Mouse (Mus musculus): ENCODE measurements around the gene Rapgef3.

Gene Rapgef3

DNA sequence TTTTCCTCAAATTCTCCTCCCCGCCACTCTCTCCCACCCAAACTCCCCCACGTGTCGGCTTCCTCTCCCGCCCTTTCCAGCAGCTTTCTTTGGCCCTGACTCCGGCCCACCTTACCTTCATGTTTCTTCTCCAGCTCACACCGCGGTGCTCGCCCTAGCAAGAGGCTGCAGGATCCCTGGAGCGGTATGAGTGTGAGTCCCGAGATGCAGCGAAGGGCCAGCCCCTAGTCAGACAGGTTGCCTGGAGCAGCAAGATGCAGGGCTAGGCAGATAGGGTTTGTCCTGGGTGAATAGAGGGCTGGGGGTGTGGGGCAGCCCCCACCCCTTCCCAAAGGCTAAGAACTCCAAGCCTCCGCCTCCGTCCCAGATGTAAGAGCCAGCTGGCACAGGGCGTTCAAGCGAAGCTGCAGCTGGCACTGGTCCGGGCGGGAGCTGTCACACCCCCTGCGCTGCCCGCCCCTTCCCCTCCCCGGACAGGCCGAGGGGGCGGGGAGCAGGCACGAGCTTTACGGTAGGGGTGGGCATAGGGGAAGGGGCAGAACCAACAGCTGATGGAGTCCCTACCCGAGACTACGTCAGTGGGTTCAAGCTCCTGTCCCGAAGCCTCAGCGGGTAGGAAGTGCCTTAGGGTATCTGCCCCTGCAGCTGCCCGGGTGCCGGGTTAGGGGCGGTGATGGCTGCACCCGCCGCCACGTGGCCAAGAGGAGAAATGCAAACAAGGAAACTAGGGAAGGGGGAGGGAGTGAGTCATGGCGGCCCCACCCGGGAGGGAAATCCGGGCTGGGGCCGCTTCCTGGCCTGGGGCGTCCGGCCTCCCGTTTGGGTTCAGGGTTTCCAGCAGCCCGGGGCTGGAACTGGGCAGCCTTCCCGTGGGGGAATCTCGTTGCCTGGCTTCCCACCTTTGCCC is at the start of gene Rapgef3:
Rapgef3 (minus strand) TSS at position 693 of the 907 bp plus-strand sequence.
- DNase-seq (ENCODE audit: low read depth, low spot score) = peak; percentile 80

DNA sequence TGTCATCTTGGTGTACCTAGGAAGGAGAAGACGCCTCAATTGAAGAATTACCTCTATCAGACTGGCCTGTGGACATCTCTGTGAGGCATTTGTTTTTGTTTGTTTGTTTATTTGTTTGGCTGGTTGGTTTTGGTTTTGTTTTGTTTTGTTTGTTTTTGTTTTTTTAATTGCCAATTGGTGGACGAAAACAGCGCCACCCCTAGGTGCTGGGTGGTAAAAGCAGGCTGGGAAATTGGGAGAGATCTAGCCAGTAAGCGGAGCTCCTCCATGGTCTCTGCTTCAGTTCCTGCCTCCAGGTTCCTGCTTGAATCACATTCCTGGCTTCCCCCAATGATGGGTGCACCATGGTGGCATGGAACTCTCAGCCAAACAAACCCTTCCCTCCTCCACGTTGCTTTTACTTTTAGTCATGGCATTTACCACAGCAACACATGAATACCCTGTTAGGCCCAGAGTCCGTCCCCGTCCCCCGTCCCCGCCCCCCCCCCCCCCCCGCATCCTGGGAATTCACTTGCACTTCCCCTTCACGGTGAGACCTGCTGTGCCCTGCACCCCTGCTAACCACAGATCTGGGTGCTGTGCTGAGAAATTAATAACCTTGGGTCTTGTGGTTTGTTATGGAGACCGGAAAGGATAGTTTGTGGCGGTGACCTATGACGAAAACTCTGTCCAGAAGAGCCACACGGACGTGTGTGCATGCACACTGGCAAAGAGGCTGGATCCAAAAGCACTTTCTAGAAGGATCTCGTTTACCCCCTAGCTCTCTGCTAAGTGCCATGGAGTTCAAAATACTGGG is 48.6 kb upstream of the Rapgef3 start:
- no peak for DNase-seq (ENCODE audit: low read depth, low spot score)

DNA sequence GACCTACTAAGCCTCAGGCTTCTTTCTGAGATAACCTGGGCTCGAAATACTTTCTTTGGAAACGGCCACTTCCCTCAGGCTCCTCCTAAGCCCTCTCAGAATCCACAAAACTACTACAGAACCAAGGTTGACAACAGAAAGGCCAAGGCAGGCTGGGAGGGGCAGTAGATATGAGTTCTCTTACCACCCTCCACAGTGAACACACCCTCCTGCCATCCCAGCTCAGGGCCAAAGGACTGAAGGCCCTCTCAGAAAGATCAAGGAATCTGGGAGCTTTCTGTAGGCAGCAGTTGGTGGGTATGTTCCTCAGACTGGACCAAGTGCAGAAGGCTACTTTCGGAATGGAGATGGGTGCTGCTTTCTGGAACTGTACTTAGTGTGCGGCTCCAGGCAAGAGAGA is 47.5 kb upstream of the Rapgef3 start:
- DNase-seq (ENCODE audit: low read depth, low spot score) = no peak

DNA sequence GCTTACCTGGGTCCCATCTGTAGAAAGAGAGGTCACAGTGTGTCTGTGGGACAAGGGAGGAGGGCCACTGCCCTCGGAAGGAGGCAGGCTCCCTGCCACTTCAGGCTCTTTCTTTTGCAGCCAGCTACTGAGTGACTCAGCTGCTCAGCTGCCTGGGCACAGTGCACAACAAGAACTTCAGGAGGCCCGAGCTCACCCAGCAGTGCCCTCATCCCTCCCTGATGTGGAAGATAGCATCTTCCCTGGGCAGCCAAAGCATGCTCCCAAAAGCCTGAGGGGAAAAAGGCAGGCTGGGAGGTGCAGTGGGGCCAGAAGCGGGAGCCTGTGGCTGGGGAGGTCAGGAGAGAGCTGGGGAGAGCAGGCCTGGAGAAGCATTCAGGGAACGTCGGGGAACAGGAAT is 46.9 kb upstream of the Rapgef3 start:
- DNase-seq (ENCODE audit: low read depth, low spot score) = no peak

DNA sequence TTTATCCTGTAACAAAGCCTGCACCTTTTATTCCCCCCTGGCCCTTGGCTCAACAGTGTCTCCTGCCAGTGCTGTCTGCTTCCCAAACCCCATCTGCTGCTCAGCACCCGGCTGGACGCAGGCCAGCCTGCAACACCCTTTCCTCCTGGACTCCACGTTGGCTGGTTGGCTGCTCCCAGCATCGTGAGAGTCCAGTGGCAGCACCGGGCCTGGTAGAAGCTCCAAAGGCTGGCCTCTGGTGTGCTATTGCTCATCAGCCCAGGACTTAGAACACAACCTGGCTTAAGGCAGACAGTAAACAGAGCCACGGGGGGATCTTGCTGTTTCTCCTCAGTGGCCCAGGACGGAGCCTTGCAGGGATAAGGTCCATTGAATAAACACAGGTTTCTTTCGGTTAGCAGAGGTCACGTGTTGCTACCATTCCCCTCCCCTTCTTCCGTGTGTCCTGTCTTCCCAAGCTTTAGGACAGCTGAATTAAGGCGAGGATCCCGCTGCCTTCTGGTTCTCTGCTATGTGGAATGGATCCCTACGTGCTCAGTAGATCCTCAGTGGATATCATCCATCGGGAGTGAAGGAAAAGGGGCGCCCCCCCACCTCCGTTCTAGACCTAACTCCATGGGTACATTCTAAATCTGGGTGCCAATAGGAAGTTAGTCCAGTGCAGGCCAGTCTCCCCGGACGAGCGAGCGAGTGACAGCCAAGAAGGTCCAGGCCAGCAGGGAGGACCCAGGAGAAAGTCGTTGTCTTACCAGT is 45.9 kb upstream of the Rapgef3 start:
- no peak for DNase-seq (ENCODE audit: low read depth, low spot score)

DNA sequence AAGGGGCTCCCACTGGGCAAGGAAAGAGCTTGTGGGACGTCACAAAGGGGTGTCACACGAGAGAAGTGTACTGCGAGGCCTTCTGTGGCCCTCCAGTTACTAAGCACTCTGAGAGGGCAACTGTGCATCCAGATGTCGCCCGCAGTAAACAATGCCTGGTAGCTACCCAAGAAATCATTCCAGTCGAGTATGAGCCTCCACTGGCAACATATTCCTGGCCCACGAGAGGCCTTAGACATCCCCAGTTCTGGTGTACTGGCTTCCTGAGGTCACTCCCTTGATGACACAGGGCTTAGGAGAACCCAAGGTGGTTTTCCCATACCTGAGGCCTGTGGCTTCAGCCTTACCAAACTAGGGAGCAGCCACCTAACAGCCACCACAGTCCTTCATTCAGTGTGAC is 45.1 kb upstream of the Rapgef3 start:
- DNase-seq (ENCODE audit: low read depth, low spot score) = no peak

DNA sequence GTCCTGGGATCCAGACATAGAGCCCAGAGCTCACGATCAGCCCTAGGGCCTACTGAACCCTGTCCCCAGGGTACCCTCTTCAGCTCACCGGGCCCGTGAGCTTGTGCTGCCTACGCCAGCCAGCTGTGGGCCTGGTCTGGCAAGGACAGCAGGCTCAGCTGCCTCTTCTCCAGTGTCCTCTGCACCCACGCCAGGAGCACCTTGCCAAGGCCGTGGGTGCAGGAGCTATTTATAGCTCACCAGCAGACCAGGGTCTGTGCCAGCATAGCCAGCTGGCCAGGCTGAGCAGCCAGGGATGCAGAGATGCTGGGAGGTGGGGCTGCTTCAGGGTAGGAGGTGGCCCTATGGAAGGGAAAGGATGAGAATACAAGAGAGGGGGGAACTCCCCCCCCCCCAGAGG is 44.4 kb upstream of the Rapgef3 start:
- no peak for DNase-seq (ENCODE audit: low read depth, low spot score)

DNA sequence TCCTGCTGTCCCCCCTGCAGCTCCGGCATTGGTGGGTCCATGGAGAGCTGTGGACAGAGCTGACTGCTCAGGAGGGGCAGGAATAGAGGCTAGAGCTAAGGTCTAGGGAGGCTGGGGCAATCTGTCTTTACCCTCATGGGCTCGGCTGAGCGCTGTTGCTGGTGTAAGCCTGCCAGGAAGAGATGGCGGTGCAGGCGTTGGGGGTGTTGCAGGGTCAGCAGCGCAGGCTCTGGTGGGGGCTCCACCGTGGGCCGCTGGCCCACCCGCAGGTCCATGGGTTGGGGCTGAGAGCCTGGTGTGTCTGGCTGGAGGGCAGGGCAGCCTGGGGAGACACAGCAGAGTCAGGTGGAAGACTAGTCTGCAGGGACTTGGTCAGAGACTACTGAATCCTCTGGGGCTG is 43.5 kb upstream of the Rapgef3 start:
- no peak for DNase-seq (ENCODE audit: low read depth, low spot score)

DNA sequence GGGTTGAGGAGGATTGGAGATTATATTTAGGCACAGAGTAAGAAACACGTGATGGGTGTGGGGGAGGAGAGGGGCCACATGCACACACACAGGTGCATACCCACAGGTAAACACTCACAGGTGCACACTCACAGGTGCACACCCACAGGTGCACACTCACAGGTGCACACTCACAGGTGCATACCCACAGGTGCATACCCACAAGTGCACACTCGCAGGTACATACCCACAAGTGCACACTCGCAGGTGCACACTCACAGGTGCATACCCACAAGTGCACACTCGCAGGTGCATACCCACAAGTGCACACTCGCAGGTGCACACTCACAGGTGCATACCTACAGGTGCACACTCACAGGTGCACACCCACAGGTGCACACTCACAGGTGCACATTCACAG is 42.6 kb upstream of the Rapgef3 start:
- no peak for DNase-seq (ENCODE audit: low read depth, low spot score)

DNA sequence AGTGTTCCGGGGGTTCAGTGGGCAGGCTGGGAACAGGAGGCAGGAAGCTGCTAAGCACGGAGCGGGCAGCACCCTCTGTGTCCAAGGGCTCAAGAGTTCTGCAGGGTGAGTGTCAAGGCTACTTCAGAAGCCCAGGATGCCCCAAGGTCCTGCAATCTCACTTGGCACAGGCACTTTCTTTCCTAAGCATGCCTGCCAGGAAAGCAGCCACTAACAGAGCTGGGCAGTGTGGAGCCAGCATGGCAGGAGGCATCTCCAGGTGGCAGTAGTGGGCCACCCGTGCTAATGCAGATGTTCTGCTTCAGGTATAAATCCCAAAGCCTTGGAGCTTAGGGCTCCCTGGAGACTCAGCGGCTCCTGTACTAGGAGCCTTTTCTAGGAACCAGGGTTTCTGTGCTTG is 42.2 kb upstream of the Rapgef3 start:
- DNase-seq (ENCODE audit: low read depth, low spot score) = no peak

DNA sequence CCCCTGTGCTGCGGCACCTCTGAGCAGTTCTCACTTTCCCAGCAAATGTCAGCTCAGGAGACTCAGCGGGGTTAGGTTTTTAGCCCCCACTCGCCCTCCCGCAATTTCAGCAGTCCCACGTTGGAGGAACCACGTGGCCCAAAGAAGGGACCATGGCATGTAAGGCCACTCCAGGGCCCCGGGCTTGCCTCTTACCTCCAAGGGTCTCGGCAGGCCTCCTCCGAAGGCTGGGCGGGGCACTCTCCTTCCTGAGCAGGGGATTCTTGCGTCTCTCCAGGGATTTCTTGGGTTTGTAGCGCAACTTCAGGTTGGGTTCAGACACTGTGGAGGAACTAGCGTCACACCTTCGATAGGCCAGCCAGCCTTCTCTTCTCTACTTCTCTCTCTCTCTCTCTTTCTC is 41.4 kb upstream of the Rapgef3 start:
- no peak for DNase-seq (ENCODE audit: low read depth, low spot score)

DNA sequence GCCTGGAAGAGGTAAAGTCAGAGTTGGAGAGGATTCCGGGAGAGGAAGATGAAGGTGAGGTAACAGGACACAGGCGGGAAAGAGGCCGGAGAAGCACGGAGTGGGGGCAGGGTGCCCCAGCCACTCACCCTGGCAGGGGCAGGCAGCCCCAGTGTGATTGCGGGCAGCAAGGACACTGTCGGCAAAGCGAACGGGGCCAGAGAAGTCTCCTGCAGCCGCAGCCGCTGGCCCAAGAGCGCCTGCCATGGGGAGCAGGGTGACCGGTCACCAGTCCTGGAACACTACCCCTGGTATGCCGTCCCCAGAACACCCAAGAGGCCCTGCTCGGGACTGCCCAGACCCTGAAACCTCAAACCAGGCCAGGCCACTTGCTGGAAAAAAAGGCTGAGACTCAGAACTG is 40.8 kb upstream of the Rapgef3 start:
- no peak for DNase-seq (ENCODE audit: low read depth, low spot score)

DNA sequence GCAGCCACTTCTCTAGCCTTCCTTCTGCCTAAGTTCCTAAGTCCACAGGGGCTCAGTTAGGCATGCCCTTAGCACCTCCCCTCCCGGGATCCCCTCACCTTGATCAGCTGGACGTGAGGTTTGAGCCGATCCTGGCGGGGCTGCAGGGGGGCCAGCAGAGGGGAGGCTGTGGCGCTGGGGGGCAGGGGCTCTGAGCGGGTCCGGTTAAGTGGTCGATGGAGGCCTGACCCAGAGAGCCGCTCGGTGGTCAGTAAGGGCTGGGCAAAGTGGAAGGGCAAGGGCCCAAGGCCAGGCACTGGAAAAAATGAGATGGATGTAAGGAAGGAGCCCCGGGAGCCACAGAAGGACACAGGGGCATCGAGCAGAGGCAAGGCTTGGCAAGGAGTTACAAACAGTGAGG is 40.1 kb upstream of the Rapgef3 start:
- DNase-seq (ENCODE audit: low read depth, low spot score) = no peak

DNA sequence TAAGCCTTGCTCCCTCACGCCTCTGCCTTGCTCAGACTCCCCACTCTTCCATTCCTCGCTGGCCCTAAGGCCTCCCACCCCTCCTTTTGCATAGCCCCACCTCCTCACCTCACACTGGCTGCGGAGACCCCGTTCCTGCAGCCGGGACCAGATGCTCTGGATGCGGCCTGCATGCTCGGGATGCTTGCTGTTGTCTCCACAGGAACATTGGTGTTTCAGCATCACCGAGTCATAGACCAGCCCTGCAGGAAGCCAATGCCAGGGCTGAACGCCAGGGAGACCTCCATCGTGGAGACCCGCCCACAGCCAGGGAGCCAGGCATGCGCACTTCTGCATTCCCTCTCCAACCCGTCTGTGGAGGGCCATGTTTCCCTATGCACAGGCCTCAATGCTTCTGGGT is 34.8 kb upstream of the Rapgef3 start:
- peak; percentile 83 for DNase-seq (ENCODE audit: low read depth, low spot score)

DNA sequence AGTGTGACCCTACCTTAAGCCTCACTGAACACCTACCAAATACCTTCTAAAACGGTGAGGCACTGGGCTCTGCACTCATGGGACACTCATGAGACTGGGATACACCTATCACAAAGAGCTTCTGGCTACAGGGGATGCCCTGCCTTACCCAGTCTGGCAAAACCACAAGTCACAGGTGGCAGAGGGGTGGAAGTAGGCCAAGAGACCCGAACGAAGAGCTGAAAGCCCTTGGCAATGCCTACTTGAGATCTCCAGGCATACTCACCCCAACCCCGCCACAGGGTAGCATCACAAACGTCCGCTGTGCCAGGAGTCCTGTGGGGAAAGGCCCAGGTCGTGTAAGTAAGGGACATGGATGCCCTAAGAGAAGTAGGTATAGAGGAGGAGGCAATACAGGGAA is 34.0 kb upstream of the Rapgef3 start:
- DNase-seq (ENCODE audit: low read depth, low spot score) = no peak

DNA sequence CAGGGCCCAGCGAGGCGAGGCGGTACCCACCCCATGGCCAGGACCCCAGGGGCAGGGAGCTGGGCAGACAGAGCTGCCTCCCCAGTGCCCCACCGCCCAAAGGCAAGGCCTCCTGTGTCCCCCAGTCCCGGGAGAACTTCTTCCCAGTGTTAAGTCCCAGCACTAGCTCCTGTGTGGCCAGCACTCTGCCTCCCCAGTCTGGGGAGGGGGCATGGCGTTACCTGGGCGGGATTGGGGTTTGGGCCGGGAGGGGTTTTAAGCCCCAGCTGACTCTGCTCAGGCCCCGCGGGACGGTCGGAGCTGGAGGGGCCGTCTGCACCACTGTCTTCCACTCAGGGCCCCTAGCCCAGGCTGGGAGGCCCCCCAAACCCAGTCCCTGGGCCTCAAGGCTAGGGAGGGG is 33.1 kb upstream of the Rapgef3 start:
- no peak for DNase-seq (ENCODE audit: low read depth, low spot score)

DNA sequence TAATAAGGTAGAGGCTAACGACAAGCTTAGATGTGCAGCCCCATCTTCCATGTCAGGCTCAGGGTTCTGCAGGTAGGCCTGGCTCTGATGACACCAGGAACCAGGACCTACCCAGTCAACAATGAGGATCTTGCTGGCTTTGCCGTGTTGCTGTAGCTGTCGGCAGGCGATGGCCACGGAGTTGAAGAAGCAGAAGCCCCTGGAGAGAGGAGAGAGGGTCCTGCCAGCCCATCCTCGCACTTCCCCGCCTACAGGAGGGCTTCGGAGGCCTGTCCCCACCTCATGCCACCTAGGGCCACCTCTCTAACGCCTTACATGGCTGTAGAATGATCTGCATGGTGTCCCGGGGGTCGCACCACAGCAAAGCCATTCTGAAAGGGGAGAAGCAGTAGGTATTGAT is 31.7 kb upstream of the Rapgef3 start:
- DNase-seq (ENCODE audit: low read depth, low spot score) = no peak

DNA sequence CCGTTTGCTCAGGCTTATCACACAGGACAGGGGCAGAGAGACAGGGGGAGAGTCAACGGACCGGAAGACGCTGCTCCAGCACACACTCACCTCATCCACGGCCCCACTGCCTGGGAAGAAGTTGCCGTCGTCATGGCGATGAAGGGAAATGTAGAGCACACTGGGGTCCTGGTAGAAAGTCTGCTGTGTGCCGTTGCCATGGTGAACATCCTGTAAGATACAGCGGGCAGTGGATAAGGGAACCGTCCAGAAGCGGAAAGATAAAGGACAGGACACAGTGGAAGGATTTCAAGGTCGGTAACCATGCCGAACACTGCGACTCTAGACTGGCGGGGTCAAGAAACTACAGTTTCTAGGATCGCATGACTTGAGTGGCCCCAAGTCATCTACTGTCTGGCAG is 30.4 kb upstream of the Rapgef3 start:
- DNase-seq (ENCODE audit: low read depth, low spot score) = peak; percentile 32

DNA sequence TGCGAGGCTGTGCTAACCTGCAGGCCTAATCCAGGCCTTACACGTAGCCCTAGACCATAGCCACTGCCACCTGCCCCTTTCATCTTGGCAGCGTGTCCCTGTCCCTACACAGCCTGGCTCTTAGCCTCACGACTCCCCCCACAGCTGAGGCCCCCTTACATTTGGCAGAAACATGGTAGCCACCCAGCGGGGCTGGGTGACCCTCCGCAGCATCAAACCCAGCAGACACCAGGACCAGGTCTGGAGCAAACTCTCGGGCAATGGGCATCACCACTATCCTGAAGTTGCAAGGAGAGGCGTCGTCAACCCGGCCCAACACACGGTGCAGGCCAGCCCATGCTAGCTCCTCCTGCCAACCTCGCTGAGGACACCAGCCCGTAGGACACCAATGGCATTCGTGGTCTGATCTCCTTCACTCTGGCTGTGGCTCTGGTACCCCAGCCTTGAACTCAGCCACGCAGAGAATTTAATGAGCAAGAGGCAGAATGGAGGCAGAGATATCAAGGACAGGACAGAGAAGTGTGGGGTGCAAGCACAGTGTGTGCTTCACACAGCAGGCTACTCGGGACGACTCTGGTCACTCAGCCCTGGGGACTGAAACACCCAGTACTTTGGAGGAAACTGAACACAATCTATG is 29.0 kb upstream of the Rapgef3 start:
- no peak for DNase-seq (ENCODE audit: low read depth, low spot score)

DNA sequence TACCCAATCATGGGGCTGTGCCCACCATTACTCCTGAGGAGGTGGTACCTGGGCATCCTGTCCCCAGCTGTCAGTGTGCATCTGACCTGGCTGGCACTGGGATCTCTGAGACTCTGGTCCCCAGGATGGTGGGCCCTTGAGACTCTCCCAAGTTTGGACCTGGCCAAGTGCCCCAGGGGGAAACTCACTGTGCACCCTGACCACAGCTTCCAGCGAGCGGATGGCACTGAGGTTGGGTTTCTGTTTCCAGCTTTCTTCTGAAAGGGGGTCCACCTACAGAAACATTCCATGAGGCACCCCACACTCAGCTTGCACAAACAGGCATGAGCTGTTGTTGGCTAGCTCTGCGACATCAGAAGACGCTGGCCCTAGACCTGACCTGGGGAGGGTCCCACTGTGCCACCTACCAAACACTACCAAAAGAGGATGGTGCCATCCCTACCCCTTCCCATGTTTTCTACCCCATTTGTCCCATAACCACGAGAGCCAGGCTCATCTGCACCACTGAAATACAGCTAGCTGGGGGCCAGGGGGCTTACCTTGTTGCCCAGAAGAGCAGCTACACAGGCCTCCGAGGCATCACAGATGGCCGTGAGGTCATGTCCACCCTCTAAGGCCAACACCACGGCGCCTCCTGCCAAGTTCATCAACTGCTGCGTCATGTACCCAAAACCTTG is 27.9 kb upstream of the Rapgef3 start:
- DNase-seq (ENCODE audit: low read depth, low spot score) = no peak

DNA sequence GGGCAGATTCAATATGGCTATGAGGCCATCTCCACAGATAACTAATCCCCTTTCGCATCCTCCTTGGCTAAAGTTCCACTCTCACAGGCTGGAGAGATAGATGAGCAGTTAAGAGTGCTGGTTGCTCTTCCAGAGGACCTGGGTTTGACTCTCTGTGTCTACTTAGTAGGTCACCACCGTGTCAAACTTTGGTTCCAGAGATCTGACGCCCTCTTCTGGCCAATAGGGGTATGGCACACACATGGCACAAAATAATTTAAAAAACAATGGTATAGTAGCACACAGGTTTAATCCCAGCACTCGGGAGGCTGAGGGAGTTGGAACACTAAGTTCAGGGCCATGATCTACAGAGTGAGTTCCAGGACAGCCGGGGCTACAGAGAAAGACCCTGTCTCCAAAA is 26.5 kb upstream of the Rapgef3 start:
- peak; percentile 33 for DNase-seq (ENCODE audit: low read depth, low spot score)

Measured in ES-CJ7 (cell line).